Mouse (Mus musculus): Measurements from ENCODE around the gene Ptcd3.
"Not testable (repeated sequence)": the region's sequence is repeated elsewhere in the genome, so short reads cannot be mapped to it uniquely, and the experiment has no call there.

The Ptcd3 gene

GRCm38 (mm10) chr6:71877965-71878760 lies 30.4 kb downstream of the Ptcd3 start:
- DNase-seq (ENCODE audit: low read depth in 2 of 2, low spot score in 2 of 2) = no peak

GRCm38 (mm10) chr6:71871396-71871795 lies 37.2 kb downstream of the Ptcd3 start:
- DNase-seq (ENCODE audit: low read depth in 2 of 2, low spot score in 2 of 2) = no peak

GRCm38 (mm10) chr6:71868809-71869208 lies 39.7 kb downstream of the Ptcd3 start:
- no peak for DNase-seq (ENCODE audit: low read depth in 2 of 2, low spot score in 2 of 2)

- DNase-seq (ENCODE audit: low read depth in 2 of 2, low spot score in 2 of 2) = no peak
These were observed 40.8 kb downstream of the Ptcd3 start for GRCm38 (mm10) chr6:71867751-71868150.

GRCm38 (mm10) chr6:71846906-71847305 lies 61.6 kb downstream of the Ptcd3 start:
- not testable (repeated sequence) for DNase-seq (ENCODE audit: low read depth in 2 of 2, low spot score in 2 of 2)

- DNase-seq (ENCODE audit: low read depth in 2 of 2, low spot score in 2 of 2) = no peak
These were observed 67.8 kb downstream of the Ptcd3 start for GRCm38 (mm10) chr6:71840597-71841290.

- no peak for DNase-seq (ENCODE audit: low read depth in 2 of 2, low spot score in 2 of 2)
These were observed 68.7 kb downstream of the Ptcd3 start for GRCm38 (mm10) chr6:71839815-71840214.

- no peak for DNase-seq (ENCODE audit: low read depth in 2 of 2, low spot score in 2 of 2)
These were observed 71.7 kb downstream of the Ptcd3 start for GRCm38 (mm10) chr6:71836811-71837210.

- DNase-seq (ENCODE audit: low read depth in 2 of 2, low spot score in 2 of 2) = peak; percentile 91
These were observed 77.0 kb downstream of the Ptcd3 start for GRCm38 (mm10) chr6:71831581-71831960.

- peak; percentile 86 to 90 for DNase-seq (ENCODE audit: low read depth in 2 of 2, low spot score in 2 of 2)
These were observed 77.6 kb downstream of the Ptcd3 start, which contains the start of gene Immt for GRCm38 (mm10) chr6:71830690-71831580. Gene Immt (plus strand): TSS chr6:71831331.

All from CD8-positive naive resting alpha-beta T cell, adult 2 months (primary cell).